In the genomic region with DNA sequence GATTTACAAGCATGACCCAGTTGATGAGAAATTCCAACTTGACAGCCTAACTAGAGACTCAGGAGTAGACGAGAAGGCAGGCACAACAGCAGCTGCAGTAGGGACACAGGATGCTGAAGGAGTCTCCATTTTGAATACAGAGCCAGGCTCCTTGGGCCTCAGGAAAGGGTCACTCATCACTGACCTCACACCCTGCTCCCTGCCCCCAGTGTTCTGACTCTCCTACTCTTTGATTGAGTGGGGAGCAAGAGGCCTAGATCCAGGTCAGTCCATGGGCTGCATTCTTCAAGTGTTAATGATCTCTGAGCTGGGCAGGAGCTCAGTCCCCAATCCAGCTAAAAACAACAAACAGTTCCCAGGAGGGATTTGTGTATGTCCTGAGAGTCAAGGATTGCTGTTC, we compare ENCODE assay signal across 22 mouse cellular contexts. TPM values are rescaled to one million over a fixed set of nuclear protein-coding genes. Genes with fewer than 3 reads are reported as not detected.
A peak's percentile ranks its signal among the peaks of the same experiment; 100 is the strongest.
DNase-seq lines count a peak whose midpoint lies in the region; ATAC-seq and TF ChIP-seq lines count a peak whose summit lies in the region.
"Had no signal": no experiment of that assay in that cellular context is flagged by ENCODE, and none has a peak within 500 bp of the region (broad histone marks: within the 10 kb centered on the region; RNA-seq: fewer than 3 reads in every experiment).

No protein-coding gene starts in this region.

- H3K36me3 ChIP-seq in kidney, embryonic 16.5 days (ENCODE audit: insufficient read depth, low read length) = no peaks in the 10 kb centered on the region
- H3K36me3 ChIP-seq: embryonic facial prominence, embryonic 15.5 days; heart, embryonic 12.5 days had no signal

- 38% methylated on average over 1 of the region's 1 CpGs for WGBS in kidney, embryonic 16.5 days
- WGBS in lung, adult 2 months = 57% methylated on average over 1 of the region's 1 CpGs

- no peak for TF ChIP-seq CTCF in lung, adult 2 months (IDR thresholded peaks at IDR 0.05; ENCODE audit: insufficient read depth, low read length)

- no peak overlapping the region for H3K4me3 ChIP-seq in kidney, embryonic 16.5 days (ENCODE audit: low read length)
- H3K4me3 ChIP-seq in lung, adult 2 months (replicated peaks; ENCODE audit: extremely low read depth, low read depth, low read length) = no peak overlapping the region
- H3K4me3 ChIP-seq: embryonic facial prominence, embryonic 15.5 days; erythroblast, embryonic 14.5 days; forebrain, embryonic 10.5 days; gastrocnemius, adult 2 months; heart, embryonic 12.5 days had no signal

- peaks cover 8% of the 10 kb centered on the region; the same call in 1 of the 2 replicates for H3K27me3 ChIP-seq in kidney, embryonic 16.5 days (ENCODE audit: insufficient read depth, low read length)
- H3K27me3 ChIP-seq: Patski had no signal

- 0 out of 2 replicates have a peak, but pooled peaks have one; percentile 24 for ATAC-seq in kidney, embryonic 16.5 days (ENCODE audit: low FRiP score, low TSS enrichment)
- ATAC-seq: activated CD4-positive, CD25-positive, alpha-beta regulatory T cell, adult 4 months; forebrain, embryonic 14.5 days; Patski had no signal

- H3K9ac ChIP-seq in kidney, embryonic 16.5 days (replicated peaks; ENCODE audit: low read length) = no peak overlapping the region
- H3K9ac ChIP-seq: embryonic facial prominence, embryonic 15.5 days; heart, embryonic 12.5 days had no signal

- peaks cover 5% of the 10 kb centered on the region; the same call in 1 of the 2 replicates for H3K4me1 ChIP-seq in kidney, embryonic 16.5 days (ENCODE audit: insufficient read depth, low read length)
- H3K4me1 ChIP-seq in lung, adult 2 months (ENCODE audit: control insufficient read depth, insufficient read depth, low read length) = no peaks in the 10 kb centered on the region

- no peaks in the 10 kb centered on the region for H3K9me3 ChIP-seq in kidney, embryonic 16.5 days (ENCODE audit: low read length)
- H3K9me3 ChIP-seq: embryonic facial prominence, embryonic 15.5 days; forebrain, embryonic 10.5 days; heart, embryonic 12.5 days had no signal

- peak; percentile 55 for DNase-seq in kidney, adult 18-20 months
- DNase-seq in kidney, adult 8-10 months = peak; percentile 70 to 78
- DNase-seq in kidney, postnatal 36 days = peak; percentile 72 to 77
- no peak for DNase-seq in lung, adult 2 months
- no peak for DNase-seq in right cerebral cortex, adult 2 months (ENCODE audit: low spot score in 2 of 2)
- DNase-seq: adrenal gland, postnatal 14 days; cerebellum, adult 11-12 months; cerebellum, adult 9-11 months; cerebellum, postnatal 36 days; gastrocnemius, adult 2 months; gastrocnemius, postnatal 25 days; heart, postnatal 36 days had no signal

- no peak for TF ChIP-seq POLR2A in lung, adult 2 months (IDR thresholded peaks at IDR 0.05; ENCODE audit: borderline replicate concordance, extremely low read depth, low read depth, low read length)

- no peak overlapping the region for H3K27ac ChIP-seq in kidney, embryonic 16.5 days (ENCODE audit: low read length)
- H3K27ac ChIP-seq: embryonic facial prominence, embryonic 15.5 days; forebrain, embryonic 10.5 days; gastrocnemius, adult 2 months had no signal

- no peak overlapping the region for H3K4me2 ChIP-seq in kidney, embryonic 16.5 days (replicated peaks; ENCODE audit: low read depth, low read length)
- H3K4me2 ChIP-seq: embryonic facial prominence, embryonic 15.5 days; heart, embryonic 12.5 days had no signal

RNA-seq across cellular contexts. Expression of gene Emx1, which starts 23.4 kb away (rescaled TPM):
- 17.9 and 19.7 TPM in 2 replicates for polyA plus RNA-seq in kidney, embryonic 16.5 days (2015; fragmentation: Nextera tagmentation; extraction: Ambion mirVana)
- not detected in 2 replicates for polyA plus RNA-seq in lung, adult 2 months (2012; rRNA removed)
- polyA plus RNA-seq: activated CD4-positive, CD25-positive, alpha-beta regulatory T cell, adult 4 months; erythroblast, embryonic 14.5 days; heart, embryonic 12.5 days; heart, embryonic 16.5 days; hindbrain, embryonic 11.5 days; Patski had no signal

Comparison
In these comparisons a context has a peak if more than half of its experiments do, and no peak if none do; other contexts are left out.
1. DNase-seq: peak in kidney, adult 18-20 months (single experiment), kidney, adult 8-10 months (2 of 2) and kidney, postnatal 36 days (2 of 2); none in lung, adult 2 months (single experiment) and right cerebral cortex, adult 2 months (0 of 2).
2. RNA of gene Emx1, which starts 23.4 kb away (polyA plus RNA-seq): 17.9 to 19.7 TPM in kidney, embryonic 16.5 days; not detected in lung, adult 2 months; every median in the first group is over 10 times any median in the second.